Mouse (Mus musculus): ENCODE results near the gene Racgap1. TPM values are rescaled to one million over a fixed set of nuclear protein-coding genes. Genes with fewer than 3 reads are reported as not detected.

Gene Racgap1
- polyA plus RNA-seq, 1 experiment from 2014 or later, result 146 TPM

DNA sequence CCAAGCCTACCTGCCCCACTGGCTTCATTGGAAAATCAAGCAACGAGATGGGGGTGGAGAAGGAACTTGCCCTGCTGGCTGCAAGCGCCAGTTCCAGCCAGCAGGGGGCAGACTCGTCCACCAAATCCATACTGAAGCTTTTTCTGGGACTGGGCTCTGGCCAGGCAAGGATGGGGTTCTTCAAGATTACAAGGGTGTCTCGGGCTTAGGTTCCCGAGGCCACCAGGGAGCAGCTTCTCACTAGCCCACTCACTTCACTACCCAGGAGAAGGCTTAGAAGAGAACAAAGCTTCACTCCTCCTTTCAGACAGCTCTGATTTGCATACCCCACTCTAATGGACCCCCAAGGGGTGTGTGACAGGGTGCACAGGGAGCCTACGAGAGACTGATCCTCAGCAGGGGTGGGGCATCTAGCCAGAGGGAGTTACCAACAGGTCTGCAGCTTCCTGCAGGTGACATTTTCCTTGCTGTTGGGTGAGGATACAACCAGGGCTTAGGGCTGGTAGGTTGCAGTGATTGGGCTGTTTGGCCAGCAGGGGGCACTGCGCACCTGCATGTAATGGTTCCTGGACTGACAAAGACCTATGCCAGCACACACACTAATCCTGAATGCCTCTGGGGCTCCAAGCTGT is 55.3 kb downstream of the Racgap1 start:
- Histone ChIP-seq H3K4me3 (no peak overlapping the region), H3K27me3 (replicated peaks; ENCODE audit: low read depth, poor library complexity, severe bottlenecking) (peaks cover 96% of the 10 kb centered on the region), H3K4me1 (peaks cover 48% of the 10 kb centered on the region), H3K36me3 (replicated peaks) (no peaks in the 10 kb centered on the region), H3K27ac (replicated peaks) (peak overlapping the region; percentile 35; the same call in 1 of the 2 replicates), H3K9me3 (no peaks in the 10 kb centered on the region)
- peak; percentile 91 for DNase-seq (ENCODE audit: low spot score)
- WGBS, result 1% methylated on average over 7 of the region's 7 CpGs

DNA sequence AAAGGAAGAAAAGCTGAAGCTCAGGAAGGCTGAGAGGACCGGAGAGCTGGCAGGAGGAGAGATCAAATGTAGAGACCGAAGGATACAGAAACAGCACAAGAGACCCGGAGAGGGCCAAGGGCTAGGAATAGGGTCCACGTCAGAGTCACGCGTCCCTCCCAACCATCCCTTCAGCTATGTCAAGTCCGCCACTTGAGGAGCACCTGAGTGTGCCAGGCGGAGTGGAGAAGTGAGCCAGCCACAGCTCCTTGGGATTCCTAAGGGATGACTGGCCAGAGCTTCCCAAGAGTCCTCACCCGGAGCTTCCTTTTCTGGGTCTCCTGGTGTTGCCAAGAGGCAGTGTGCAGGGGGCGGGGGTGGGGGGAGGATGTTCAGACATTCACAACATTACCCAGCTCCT is 56.5 kb downstream of the Racgap1 start:
- no peaks in the 10 kb centered on the region for H3K9me3 ChIP-seq
- no peak for DNase-seq (ENCODE audit: low spot score)
- H3K27ac ChIP-seq (replicated peaks), result no peak overlapping the region
- peaks cover 96% of the 10 kb centered on the region for H3K27me3 ChIP-seq (replicated peaks; ENCODE audit: low read depth, poor library complexity, severe bottlenecking)
- no peak overlapping the region for H3K4me3 ChIP-seq
- peaks cover 45% of the 10 kb centered on the region for H3K4me1 ChIP-seq
- 84% methylated on average over 10 of the region's 10 CpGs for WGBS
- H3K36me3 ChIP-seq (replicated peaks), result no peaks in the 10 kb centered on the region

DNA sequence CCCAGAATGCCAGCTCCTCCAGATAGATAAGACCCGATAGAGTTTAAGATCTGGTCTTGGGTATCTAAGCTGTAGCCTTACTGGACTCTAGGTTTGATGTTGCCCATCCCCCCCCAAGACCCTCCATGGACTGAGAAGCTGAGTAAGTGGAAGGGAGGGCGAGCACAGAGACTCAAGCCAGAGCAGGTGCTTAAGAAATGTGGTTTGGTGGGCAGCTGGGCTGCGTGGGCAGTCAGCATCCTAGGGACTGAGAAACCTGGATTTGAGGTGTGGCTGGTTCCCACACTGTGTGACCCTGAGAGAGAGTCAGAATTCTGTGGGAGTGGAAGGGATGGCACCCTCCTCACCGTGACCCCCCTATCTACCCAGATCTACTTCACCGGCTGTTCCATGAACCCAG is 58.6 kb downstream of the Racgap1 start:
- no peak overlapping the region for H3K4me3 ChIP-seq
- DNase-seq (ENCODE audit: low spot score), result no peak
- H3K9me3 ChIP-seq, result no peaks in the 10 kb centered on the region
- no peaks in the 10 kb centered on the region for H3K36me3 ChIP-seq (replicated peaks)
- H3K27ac ChIP-seq (replicated peaks), result no peak overlapping the region
- H3K4me1 ChIP-seq, result peaks cover 43% of the 10 kb centered on the region
- 87% methylated on average over 5 of the region's 5 CpGs for WGBS
- H3K27me3 ChIP-seq (replicated peaks; ENCODE audit: low read depth, poor library complexity, severe bottlenecking), result peaks cover 99% of the 10 kb centered on the region

DNA sequence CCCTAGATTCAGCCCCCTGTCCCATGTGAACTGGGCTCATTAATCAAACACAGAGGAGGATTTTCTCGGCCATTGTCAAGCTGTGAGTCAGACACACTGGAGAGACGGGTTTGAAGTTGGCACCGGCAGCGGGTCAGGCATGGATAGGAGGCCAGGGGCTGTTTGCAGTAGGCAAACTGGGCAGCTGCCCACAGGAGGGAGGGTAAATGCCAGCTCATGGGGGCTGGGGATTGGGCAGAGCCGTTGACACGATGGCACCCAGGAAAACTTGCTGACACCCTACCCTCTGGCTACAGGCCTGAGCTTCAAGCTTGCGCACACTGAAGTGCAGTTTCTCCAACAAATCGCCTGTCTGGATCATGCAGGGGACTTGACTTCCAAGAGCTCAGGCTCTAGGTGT is 59.3 kb downstream of the Racgap1 start:
- H3K4me3 ChIP-seq, result no peak overlapping the region
- no peak for DNase-seq (ENCODE audit: low spot score)
- WGBS, result 84% methylated on average over 8 of the region's 8 CpGs

DNA sequence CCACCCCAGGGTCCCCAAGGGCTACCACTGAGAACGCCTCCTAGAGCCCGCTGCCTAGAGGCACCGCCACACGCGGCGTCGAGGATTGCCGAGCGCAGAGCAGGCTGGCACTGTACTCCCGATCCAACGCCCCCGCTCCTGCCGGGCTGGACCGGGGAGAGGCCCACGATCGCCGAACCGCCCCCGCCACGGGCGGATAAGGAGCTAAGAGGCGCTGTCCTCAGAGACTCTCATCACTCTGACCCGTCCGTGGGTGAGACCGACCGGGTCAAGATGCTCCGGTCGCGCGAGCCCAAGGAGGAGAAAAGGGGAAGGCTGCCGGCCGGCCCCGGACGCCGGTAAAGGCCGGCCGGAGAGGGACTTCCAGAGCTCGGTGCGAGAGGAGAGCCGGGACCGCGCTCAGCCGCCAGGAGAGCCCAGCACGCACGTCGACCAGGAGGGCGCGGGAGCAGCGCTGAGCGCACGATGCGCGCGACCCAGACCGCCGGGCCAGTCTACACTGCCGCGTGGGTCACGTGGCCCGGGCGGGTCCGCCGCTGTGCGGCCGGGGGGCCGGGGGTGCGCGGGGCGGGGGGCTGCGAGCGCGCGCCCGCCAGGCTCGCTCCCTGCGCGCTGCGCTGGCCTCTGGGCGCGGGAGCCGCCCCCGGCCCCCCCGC is 60.9 kb downstream of the Racgap1 start, which contains the start of gene Aqp5:
Aqp5 (plus strand) TSS at position 354 of the 656 bp plus-strand sequence.
- Histone ChIP-seq H3K27ac (replicated peaks) (no peak within 1 kb of the TSS), H3K4me3 (peak within 1 kb of the TSS; percentile 55), H3K27me3 (replicated peaks; ENCODE audit: low read depth, poor library complexity, severe bottlenecking) (peaks cover 100% of the 10 kb centered on the region), H3K4me1 (peaks cover 21% of the 10 kb centered on the region), H3K36me3 (replicated peaks) (no peaks in the 10 kb centered on the region), H3K9me3 (no peaks in the 10 kb centered on the region)
- DNase-seq (ENCODE audit: low spot score), result peak; percentile 62
- WGBS, result 2% methylated on average over 76 of the region's 83 CpGs

More for the DNA sequence above, 59.3 kb downstream of the Racgap1 start:
- Histone ChIP-seq H3K9me3 (no peaks in the 10 kb centered on the region), H3K27ac (replicated peaks) (no peak overlapping the region), H3K27me3 (replicated peaks; ENCODE audit: low read depth, poor library complexity, severe bottlenecking) (peaks cover 99% of the 10 kb centered on the region), H3K4me1 (peaks cover 36% of the 10 kb centered on the region), H3K36me3 (replicated peaks) (no peaks in the 10 kb centered on the region)

DNA sequence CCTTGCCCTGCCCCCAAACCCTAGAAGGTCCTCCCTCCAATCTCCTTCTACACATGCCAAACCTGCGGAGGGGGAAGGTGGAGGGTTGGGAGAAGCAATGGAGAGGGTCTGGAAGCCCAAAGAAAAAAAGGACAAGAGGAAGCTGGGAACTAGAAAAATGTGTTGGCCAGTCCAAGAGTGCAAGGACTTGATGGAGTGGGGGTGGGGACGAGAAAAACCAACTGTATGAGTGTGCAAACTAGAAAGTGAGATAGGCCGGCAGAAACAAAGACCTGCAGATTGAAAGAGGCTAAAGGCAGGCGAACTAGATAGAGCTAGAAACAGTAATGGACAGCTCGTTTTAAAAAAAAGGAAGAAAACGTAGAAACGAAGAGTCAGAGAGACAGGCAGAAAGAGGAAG is 61.8 kb downstream of the Racgap1 start:
- Histone ChIP-seq H3K9me3 (no peaks in the 10 kb centered on the region), H3K4me3 (no peak overlapping the region), H3K27ac (replicated peaks) (no peak overlapping the region), H3K27me3 (replicated peaks; ENCODE audit: low read depth, poor library complexity, severe bottlenecking) (peaks cover 100% of the 10 kb centered on the region), H3K36me3 (replicated peaks) (no peaks in the 10 kb centered on the region), H3K4me1 (peaks cover 29% of the 10 kb centered on the region)
- WGBS, result 18% methylated on average over 7 of the region's 7 CpGs
- no peak for DNase-seq (ENCODE audit: low spot score)

DNA sequence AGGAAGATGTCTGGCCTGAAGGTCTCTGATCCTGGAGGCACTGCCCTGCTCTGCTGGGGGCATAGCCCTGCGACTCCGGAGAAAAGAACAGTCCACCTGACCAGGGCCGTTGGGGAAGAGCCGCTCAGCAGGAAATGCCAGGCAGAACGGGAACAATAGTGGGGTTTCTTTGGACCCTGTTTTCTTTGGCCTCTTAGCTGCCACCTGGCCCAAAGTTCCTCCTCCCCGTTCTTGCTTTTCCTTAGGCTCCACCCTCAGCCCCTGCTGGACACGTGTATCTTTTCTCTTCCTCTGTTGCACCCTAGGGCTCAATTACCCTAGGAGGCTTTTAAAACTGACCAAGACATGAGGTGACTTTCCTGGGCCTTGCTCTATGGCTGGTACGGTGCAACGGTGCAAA is 62.2 kb downstream of the Racgap1 start:
- Histone ChIP-seq H3K27me3 (replicated peaks; ENCODE audit: low read depth, poor library complexity, severe bottlenecking) (peaks cover 100% of the 10 kb centered on the region), H3K4me1 (peaks cover 33% of the 10 kb centered on the region), H3K36me3 (replicated peaks) (no peaks in the 10 kb centered on the region), H3K4me3 (no peak overlapping the region), H3K27ac (replicated peaks) (no peak overlapping the region), H3K9me3 (no peaks in the 10 kb centered on the region)
- no peak for DNase-seq (ENCODE audit: low spot score)
- 3% methylated on average over 9 of the region's 9 CpGs for WGBS

DNA sequence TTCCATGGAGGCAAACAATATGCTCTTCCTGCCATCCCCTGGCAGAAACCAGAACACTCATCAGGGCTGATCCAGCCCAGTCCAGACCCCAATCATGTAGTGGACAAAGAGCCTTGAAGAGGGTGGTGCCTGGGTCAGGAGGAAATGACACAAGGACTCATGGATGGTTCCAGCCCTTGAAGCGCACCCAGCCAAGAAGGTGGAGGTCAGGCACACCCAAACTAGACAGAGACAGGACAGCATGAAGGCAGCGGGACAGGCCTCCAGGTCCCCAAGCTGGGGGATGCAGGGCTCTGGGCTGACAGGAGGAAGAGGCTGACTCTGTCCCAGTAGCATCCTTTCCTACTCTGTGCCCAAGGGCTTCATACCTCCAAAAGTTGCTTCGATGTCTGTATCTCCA is 64.9 kb downstream of the Racgap1 start:
- WGBS, result 88% methylated on average over 3 of the region's 3 CpGs
- H3K27ac ChIP-seq (replicated peaks), result no peak overlapping the region
- no peak overlapping the region for H3K4me3 ChIP-seq
- no peaks in the 10 kb centered on the region for H3K9me3 ChIP-seq
- no peaks in the 10 kb centered on the region for H3K36me3 ChIP-seq (replicated peaks)
- peaks cover 100% of the 10 kb centered on the region for H3K27me3 ChIP-seq (replicated peaks; ENCODE audit: low read depth, poor library complexity, severe bottlenecking)
- H3K4me1 ChIP-seq, result peaks cover 48% of the 10 kb centered on the region
- no peak for DNase-seq (ENCODE audit: low spot score)

DNA sequence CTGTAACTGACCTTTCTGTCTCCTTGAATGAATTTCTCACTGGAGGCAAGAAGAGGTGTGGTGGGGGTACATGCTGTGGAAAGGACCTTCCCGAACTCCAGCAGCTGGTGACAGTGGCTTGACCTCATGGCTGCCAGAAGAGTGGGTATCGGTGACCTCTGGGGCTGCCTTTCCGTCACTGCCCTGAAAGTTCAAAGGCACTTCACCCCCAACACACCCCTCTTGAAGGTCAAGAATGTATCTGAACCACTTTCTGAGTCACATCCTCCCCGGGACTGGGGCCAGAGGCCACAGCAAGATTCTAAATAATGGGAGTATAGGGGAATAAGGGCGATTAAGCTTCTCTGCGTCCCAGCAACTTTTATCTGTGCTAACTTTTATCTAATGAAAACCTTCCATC is 65.7 kb downstream of the Racgap1 start:
- Histone ChIP-seq H3K9me3 (no peaks in the 10 kb centered on the region), H3K27ac (replicated peaks) (no peak overlapping the region)
- WGBS, result 61% methylated on average over 6 of the region's 6 CpGs

DNA sequence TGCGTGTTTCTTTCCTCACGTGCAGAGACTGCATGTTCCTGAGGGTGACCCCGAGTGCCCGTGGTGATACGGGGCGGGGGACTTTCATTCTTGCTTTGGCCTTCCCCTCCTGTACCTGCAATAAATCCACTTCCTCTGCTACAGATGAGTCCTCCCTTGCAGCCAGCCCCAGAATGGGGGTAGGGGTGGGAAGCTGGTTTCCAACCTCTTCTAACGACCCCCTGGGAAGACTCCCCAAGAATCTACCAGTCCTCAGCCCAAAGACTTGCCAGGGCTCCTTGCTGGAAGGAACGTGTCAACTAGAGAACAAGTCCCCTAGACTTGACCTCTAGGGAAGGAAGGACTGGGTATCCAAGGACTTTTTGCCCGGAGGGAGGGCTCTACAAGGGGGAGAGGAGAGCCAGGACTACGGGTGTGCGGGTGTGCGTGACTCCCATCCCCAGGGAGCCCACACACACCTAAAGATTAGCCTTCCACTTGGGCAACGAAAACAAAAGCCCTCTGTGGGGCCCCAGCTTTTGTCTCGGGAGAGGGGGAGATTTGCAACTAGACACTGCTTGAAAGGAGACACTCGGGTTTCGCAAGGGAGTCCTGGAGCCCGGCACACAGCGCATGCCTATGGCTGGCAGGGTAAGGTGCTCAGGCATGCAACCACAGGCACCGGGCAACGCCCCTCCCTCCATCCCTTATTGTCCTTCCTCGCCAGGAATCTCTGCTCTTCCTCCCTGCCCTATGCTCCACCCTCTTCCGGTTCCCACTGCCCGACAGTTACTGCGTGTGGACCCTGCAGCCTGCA is 66.9 kb downstream of the Racgap1 start:
- 1% methylated on average over 24 of the region's 24 CpGs for WGBS
- no peaks in the 10 kb centered on the region for H3K9me3 ChIP-seq
- H3K4me3 ChIP-seq, result peak overlapping the region; percentile 52
- no peaks in the 10 kb centered on the region for H3K36me3 ChIP-seq (replicated peaks)
- peak; percentile 66 for DNase-seq (ENCODE audit: low spot score)
- H3K27me3 ChIP-seq (replicated peaks; ENCODE audit: low read depth, poor library complexity, severe bottlenecking), result peaks cover 100% of the 10 kb centered on the region
- peaks cover 35% of the 10 kb centered on the region for H3K4me1 ChIP-seq
- 0 out of 2 replicates have a peak overlapping the region, but pooled peaks have one; percentile 19 for H3K27ac ChIP-seq (replicated peaks)

More for the DNA sequence above, 65.7 kb downstream of the Racgap1 start:
- no peak overlapping the region for H3K4me3 ChIP-seq
- no peak for DNase-seq (ENCODE audit: low spot score)
- H3K36me3 ChIP-seq (replicated peaks), result no peaks in the 10 kb centered on the region
- peaks cover 100% of the 10 kb centered on the region for H3K27me3 ChIP-seq (replicated peaks; ENCODE audit: low read depth, poor library complexity, severe bottlenecking)
- peaks cover 45% of the 10 kb centered on the region for H3K4me1 ChIP-seq

DNA sequence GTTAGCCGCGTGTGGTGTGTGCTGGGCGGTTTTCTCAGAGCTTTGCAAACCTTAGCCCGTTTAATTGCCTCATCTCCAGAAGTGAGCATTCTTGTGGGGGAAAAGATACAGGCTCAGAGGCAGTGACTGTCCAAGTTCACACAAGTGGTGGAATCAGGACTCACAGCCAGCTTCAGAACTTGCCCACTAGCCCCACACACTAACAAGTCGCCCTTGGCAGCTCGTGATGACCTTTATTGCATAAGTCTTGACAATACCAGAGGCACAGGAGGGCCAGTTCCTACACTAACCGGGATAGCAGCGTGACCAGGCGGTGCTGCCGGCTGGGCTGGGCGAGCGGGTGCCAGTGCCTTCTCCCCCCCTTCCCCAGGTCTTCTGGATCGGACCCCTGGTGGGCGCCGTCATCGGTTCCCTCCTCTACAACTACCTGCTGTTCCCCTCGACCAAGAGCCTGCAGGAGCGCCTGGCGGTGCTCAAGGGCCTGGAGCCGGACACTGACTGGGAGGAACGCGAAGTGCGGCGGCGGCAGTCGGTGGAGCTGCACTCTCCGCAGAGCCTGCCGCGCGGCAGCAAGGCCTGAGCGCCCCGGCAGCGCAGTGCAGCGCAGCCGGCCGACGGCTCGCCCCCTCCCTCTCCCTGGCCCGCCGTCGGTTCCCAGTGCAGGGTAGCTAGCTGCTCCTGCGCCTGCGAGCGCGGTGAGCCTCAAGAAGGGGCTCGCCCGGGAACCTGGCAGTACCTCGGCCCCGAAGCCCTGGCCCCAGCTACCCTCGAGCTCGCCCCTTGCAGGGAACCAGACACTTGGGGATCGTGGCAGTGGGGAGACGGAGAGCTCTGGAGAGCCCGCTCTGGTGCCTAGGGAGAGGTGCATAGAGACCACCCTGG is 67.8 kb downstream of the Racgap1 start:
- H3K9me3 ChIP-seq, result no peaks in the 10 kb centered on the region
- 3% methylated on average over 54 of the region's 54 CpGs for WGBS
- H3K27ac ChIP-seq (replicated peaks), result peak overlapping the region; percentile 40; the same call in 1 of the 2 replicates

More for the DNA sequence above, 67.8 kb downstream of the Racgap1 start:
- peak overlapping the region; percentile 52 for H3K4me3 ChIP-seq
- peaks cover 100% of the 10 kb centered on the region for H3K27me3 ChIP-seq (replicated peaks; ENCODE audit: low read depth, poor library complexity, severe bottlenecking)
- peaks cover 27% of the 10 kb centered on the region for H3K4me1 ChIP-seq
- DNase-seq (ENCODE audit: low spot score), result peak; percentile 74
- no peaks in the 10 kb centered on the region for H3K36me3 ChIP-seq (replicated peaks)

All from embryonic facial prominence, embryonic 10.5 days (tissue).